Mouse (Mus musculus) ovary, postnatal 36 days (tissue): ENCODE results near the gene Ptk7.

Experiments used
- DNase-seq: peaks from one replicate; pipeline ENCODE4 v3.0.0; 2022; ENCODE audit warnings: low spot score, mixed read lengths

Ptk7 gene

DNA sequence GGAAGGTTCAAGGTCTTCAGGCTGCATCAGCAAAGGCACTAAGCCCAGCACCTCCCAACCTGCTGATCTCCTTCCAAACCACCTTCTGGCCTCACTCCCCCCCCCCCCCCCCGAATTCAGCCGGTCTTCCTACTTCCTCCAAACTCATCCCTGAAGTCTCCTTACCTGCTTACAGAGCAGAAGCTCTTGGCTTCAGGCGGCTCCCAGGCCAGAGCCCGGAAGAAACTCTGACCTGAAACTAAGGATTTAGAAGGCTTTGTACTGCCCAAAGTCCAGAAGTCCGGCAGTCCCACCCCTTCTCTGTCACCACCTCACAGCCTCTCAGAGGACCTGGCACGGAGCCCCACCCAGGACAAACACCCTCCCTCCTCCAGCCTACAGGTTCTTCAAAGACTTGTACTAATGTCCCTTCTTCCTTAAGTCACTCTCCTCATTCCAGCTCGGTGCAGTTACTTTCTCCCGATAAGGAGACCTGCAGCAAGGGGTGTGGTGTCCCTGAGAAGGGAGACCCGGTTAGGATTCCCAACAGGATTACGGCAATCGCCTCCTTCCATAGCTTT lies 15.7 kb upstream of the Ptk7 start:
- peak; percentile 58 for DNase-seq

DNA sequence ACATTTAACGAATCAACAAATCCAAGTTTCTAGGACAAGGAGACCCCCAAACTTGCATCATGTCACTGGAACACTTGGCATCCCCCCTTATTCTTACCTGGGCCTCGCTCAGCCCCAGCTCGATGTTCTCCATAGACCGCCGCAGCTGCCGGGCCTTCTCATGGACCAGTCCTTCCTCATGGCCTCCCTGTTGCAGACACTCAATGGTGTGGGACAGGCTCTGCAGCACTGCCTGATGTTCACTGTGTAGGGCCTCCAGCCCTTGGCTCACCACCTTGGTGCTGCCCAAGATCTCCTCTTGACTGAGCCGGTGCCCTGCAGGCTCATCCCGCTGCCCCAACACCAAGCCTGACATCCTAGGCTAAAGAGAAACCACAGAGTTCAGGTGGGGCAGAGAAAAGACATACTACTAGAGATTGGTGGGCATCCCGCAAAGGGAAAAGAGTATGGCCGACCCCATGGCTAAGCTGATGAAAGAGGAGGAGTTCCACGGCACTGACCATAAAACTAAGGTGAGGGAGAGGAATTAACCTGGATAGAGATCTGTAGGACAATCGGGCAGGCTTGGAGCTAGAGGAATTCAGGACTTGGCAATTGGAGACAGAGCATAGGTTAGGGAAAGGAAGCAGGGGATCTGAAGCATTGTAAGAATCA lies 15.0 kb upstream of the Ptk7 start:
- DNase-seq = no peak

DNA sequence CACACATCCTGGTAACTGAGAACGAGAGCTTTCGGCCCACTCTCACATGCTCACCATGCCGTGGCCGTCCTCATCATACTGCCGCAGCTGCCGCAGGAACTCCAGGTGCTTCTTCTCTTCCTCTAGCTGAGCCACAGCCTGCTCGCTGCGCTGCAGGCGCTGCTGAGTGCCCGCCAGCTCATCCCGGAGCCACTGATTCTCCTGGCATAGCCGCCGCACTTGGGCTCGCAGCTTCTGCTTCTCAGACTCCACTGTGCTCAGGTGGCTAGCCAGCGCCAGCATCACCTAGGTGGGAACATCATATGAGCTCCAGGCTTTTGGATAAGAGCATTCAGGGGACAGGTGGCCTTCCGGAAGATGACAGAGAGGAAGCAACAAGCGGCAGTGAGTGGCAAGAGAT lies 12.8 kb upstream of the Ptk7 start:
- DNase-seq = no peak

DNA sequence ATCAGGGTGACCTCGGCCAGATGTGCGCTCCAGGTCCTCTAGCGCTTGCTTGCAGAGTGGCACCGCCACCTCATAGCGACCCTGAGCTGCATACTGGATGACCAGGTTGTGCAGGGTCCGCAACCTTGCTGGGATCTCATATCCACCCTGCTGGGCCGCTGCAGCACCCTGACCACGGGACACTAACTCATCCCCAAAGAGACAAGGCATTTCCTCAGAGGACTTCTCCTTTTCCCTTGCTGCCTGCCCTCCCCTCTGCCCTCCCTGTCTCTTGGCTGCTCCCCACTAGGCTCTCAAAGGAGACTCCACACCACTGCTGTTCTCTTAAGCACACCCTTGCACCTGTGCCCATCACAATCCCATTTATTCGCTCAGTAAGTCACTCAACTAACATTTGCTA lies 10.6 kb upstream of the Ptk7 start:
- DNase-seq = no peak

DNA sequence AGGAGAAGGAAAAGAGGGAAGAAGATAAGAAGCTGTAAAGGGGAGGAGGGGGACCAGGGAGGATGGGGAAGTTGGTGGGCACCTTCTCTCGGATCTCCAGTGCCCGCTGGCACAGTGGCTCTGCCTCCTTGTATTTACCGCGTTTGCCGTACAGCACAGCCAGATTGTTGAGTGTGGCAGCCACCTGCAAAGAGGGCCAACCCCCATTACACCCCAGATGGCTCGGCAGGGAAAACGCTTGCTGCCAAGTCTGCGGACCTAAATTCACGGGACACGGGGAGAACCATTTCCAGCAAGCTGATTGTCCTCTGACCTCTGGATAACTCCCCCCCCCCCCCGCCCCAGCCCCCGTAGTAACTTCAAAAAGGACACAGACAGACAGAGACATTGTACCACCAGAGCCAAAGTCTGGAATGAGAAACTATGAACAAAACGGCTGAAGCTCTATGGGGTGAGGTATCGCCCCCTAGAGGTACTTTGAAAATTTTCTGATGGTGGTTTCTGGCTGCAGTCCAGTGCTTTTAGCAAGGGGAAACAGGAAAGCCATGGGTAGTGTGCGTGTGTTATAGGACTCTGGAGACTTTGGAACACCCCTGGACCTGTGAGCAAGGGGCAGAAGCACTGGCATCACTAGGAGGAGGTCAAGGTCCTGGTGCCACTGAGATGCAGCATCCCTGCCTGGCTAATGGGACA lies 7.7 kb upstream of the Ptk7 start:
- no peak for DNase-seq

DNA sequence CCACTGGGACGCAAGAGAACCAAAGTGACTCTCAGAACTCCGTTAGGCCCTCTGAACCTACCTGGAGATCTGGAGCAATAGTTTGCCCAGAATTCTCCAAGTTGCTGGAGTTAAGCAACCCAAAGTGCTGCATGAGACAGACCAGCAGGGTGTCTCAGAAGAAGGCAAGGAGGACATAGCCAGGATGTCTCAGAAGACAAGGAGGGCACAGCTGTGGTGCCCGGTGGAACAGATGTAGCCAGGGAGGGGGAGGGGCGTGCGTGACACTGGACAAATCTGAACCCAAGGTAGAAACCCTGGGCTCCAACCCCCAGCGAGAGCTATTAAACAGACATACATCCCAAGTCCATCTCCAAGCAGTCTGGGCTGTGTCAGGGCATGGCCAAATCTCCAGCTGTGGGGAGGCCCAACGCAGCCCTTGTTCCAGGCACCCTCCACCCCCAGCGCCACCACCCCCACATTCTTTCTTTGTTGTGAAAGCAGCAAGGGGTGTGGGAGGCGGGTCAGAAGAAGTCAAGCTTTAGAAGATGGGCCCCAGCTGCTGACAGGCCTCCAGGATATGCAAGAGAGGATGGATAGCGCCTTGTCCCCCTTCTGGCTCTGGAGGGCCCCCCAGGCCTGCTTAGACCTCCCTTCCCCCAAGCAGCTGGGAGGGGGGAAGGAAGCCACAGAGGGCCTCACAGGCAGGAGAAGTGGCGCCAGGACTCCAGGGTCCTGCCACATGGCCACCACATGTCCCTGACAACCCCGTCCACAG lies 559 bp upstream of the Ptk7 start:
- DNase-seq = peak; percentile 50

DNA sequence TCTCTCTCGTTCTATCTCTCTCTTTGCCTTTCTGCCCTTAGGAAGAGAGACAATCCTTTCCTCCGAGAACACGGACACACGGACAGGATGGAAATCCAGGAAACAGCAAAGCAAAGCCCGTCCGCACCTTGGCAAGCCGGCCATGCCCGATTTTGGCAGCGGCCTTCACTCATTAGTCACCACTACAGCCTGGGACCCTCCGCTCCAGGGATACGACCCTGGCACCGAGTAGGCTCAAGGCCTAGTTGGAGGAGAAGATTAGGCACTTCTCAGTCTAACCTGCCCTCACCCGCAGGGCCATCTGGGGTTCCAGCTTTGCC lies 873 bp downstream of the Ptk7 start:
- DNase-seq = no peak

DNA sequence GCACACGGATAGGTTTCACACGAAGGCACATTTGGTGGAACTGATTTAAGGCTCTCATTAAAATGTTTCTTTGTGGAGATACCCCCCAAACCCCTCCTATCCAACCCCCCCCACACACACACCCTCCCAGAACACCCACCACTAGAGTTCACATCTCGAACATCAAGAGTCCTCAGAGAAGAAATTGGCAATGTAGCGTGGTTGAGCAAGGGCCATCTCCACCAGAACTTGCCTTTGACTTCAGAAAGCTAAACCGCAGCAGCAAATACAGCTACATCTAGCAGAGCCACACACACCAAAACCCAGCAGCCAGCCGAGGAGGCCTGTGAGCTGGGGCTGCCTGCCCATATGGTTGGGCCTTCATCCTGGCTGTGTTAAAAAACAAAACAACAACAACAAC lies 1.9 kb downstream of the Ptk7 start:
- DNase-seq = no peak

DNA sequence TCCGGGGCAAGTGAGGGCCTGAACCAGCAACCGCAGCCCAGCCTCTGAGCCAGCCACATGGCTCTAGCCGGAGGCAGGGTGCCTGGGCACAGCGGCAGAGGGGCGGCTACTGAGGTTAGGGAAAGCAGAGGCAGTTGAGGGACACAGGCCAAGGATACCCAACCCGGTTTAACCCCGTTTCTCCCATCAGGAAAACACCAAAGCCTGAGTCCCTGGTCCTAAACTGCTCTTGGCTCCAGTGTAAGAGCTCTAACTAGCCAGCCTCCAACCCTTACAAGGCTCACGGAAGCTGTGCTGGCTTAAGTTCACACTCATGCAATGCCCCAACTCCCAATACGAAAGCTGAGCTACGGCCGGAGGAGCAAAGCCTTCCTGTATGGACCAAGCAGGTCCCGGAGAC lies 4.7 kb downstream of the Ptk7 start:
- no peak for DNase-seq

DNA sequence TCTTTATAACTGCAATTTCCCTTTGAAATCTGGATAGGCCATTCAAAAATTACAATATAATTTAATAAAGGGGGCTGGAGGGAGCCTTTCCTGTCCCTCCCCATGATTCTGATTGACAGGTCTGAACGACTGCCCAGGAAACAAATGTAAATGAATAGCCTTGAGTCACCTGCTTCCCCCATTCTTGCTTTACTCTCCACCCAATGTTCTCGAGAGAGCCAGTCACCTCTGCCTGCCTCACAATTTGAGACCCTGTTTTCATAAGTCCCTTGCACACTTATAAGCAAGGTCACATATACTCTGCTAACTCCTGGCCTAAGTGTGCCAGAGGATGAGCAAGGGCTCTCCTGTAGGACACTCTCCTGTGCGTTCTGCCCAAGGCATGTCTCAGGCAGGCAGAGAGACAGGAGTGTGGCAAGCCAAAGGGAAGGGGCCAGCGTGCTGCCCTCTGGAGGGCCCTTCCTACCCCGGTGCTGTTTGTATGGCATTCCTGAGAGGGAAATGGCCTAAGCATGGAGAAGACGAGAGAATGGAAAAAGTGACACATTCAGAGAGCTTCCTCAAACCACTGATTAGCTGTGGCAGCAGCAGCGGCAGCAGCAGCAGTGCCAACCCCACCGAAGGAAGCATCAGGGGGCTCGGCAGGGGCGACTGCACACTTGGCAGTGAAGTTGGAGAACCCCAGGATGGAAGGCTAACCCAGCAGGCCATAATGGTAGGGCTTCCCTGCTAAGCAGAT lies 5.3 kb downstream of the Ptk7 start:
- DNase-seq = no peak

DNA sequence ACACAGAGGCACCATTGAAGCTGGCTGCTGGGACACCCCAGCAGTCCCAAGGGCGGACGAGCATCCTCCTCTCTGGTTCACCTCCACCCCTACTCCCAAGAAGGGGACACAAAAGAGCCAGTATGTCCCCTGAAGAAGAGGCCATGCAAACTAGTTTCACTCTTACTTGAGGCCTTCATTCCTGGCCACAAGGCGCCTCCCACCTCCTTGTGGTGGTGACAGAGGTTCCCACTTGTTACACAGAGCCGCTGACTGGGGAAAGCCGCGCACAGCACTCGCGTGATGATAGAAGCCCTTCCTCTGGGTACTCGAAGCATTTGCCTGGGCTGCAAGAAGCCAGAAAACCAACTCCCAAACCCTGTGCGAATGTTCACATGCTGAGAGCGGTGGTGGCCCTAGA lies 7.0 kb downstream of the Ptk7 start:
- DNase-seq = no peak

DNA sequence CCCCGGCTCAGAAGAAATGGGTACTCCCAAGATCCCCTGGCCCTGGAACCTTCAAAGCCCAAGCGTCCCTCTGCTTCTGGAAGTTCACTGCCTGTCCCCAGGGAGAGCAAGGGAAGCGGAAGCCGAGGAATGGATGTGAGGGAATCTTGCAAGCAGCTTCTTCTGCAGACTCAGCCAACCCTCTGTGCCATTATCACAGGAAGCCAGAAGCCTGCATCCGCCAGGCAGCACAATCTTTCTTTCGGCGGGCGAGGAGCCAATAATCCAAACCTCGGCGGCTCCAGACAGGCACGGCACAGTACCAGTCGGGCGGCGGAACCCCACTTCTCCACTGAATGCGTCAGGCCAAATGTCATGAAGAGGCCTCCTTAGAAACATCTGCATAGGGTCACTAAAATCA lies 8.0 kb downstream of the Ptk7 start:
- peak; percentile 60 for DNase-seq

DNA sequence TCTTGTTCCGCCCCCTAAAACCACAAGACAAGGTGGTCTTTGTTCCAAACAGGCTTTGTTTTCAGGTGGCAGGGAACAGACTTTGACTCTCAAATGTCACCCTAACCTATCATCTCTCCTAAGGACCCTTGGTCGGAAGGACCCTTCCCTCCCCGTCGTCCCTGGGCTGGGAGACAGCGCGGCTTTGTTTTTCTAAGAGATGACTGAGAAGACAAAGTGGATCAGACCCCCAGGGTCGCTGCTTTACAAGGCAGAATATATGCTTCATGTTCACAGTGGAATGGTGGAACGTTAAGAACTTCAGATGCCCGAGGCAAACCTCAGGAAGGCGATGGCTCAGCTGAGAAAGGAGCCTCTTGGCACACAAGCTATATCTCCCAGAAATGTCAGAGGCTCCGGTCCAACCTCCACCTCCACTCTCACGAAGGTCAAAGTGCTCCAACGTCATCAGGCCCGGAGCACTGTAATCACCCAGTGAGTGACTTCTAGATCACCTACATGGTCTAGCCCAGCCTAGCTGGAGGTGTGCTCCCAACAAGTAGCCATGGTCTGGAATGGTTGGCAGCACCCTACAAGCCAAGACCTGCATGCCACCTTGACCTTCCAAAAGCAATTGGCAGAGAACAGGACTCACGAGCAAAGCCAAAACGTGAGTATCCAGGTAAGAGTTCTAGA lies 9.5 kb downstream of the Ptk7 start:
- DNase-seq = no peak

DNA sequence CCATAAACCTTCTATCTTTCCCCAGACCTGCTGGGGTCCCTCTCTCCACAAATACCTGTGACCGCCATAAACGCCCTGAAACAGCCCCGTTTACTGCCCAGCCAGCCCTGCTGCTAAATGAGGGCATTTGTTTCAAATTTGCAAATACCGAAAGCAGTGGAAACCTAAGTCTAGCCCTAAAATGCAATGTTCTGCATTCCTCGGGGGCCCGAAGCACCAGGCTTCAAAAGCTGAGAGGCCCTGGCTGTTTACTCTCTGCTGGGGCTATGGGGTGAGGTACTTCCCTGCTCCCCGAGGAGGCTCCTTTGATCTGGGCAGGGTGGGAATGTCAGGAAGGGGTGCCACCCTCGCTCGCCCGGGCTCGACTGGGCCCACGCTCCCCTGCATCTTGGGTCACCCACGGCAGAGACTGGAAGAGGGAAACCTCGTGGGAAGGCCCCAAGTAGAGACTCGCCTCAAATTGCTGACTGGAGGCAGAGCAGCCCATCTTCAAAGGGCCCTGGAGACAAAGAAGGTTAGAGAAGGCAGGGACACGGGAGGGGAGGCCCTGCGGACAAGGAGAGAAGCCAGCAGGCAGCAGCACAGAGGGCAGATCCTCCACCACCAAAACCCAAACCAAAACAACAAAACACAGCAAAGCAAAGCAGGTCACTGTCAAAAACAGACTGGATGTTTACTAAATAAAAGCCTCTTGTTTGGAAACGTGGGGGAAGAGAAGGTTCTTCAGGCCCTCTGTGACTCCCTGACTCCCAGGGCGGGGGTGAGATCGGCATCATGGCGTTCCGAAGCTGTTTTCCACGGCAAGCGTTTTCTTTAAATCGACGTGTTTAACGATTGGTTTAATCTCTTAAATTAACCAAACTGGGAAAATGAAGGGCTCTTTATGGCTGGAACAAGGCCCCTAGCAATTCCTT lies 10.3 kb downstream of the Ptk7 start:
- peak; percentile 27 for DNase-seq

DNA sequence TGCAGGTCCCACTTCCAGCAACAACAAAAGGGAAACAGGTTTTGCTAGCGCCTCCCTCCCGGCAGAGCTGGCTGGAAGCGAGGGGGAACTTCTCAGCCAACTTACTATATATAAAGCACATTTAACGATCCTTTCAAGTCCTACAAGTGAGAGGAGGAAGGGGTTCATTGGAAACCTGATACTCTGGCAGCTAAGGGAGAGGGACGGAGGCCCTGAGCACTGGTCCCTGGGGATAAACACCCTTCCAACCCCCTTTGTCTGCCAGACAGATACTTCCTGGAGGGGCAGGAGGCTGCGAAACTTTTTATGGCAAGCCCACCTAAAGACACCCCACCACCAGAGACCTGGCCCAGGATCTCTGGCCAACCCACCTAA lies 10.9 kb downstream of the Ptk7 start:
- DNase-seq = no peak

DNA sequence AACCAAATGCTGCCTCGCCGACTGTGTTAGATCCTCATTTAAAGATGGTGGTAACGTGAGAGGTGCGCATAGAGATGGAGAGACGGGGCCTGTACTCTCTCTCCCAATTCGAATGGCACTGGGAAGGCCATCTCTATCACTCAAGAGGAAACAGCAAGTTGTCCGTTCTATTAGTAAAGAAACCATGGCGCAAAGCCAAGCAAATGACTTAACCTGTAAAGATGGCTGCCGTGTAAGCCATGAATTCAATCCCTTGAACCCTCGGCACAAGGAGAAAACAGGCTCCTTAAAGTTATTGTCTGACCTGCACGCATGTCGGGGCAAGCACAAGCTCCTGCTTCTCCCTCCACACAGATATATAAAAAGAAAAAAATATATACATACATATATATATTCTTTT lies 11.5 kb downstream of the Ptk7 start:
- DNase-seq = no peak

DNA sequence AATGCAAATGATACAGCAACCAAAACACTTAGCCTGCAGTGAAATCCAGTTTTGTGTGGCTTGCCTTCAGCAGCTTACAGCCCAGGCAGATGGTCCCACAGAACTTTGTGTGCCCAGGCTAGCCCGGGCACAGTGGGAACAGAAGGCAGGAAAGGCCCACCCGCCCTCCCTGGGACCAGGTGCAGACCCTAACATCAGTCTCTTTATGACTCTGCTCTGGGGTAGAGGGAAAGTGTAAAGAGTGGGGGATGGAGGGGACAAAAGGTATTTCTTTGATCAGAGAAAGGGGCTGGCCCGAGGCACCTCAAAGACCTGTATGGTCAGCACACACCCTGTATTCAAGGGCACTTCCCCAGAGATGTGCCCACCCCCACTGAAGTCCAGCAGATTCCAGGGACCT lies 16.1 kb downstream of the Ptk7 start:
- DNase-seq = no peak

DNA sequence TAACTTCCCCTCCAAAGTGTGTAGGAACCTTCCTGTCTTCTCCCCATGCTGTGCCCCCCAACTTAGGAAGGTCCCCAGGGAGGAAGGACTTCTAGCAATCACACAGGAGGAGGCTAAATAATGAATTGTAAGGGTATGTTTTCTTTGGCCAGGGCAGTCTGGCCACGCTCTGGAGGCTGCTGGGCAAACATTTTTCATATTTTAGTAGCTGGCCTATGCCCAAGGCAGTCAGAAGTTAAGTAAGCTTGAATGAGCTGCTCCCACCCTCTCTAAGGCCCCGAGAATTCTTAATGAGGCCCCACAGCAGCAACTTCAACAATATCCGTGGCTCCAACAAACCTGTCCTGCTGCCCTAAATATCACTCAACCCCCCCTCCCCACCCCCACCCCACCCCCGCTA lies 16.5 kb downstream of the Ptk7 start:
- DNase-seq = no peak

DNA sequence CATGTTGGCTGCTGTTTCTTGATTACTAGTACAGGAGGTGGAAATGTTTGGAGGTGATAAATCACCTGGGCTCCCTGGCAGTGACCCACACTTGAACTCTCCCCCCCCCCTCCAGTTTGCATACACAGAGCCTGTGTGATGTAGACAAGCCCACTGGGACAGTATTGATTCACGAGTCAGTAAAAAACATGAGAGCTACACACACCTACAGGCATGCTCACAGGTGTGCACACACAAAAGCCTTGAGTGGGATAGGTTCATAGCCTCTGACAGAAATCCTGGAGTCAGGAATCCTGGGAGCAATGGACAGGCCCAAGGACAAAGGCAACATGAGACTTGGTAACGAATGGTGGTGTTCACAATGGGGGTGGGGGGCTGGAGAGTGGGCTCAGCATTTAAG lies 17.1 kb downstream of the Ptk7 start:
- DNase-seq = no peak

DNA sequence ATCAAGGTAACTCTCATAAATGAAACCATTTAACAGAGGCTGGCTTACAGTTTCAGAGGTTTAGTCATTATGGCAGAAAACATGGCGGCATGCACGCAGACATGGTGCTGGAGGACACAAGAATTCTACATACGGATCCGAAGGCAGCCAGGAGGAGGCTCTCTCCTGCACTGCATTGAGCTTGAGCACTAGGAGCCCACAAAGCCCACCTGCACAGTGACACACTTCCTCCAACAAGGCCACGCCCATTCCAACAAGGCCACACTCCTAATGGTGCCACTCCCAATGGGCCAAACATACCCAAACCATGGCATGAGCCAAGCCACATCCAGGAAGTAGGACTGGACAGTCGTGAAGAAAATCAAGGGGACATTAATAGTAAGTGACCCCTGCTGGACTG lies 18.0 kb downstream of the Ptk7 start:
- no peak for DNase-seq
